Mouse (Mus musculus) lung, embryonic 16.5 days (tissue): ENCODE data around the gene Leo1. TPM values are rescaled to one million over a fixed set of nuclear protein-coding genes. Genes with fewer than 3 reads are reported as not detected.

Source experiments
- ATAC-seq: fragments of 200-750 bp; cut with Nextera tagmentation; 2 replicates; pipeline ENCODE4 v1.8.0; 2017; ENCODE audit warnings: low read depth, mild to moderate bottlenecking, moderate library complexity
- H3K27ac ChIP-seq: fragments of 300-500 bp; sonication (generic); 2 replicates; pipeline ENCODE4 v1.5.1; 2014; ENCODE audit warnings: mild to moderate bottlenecking, control low read depth, low read length
- H3K27me3 ChIP-seq: fragments of 300-500 bp; sonication (generic); 2 replicates; pipeline ENCODE4 v1.6.1; 2014; ENCODE audit warnings: low read depth, low read length, mixed read lengths; ENCODE audit not compliant: control insufficient read depth, insufficient read depth
- H3K36me3 ChIP-seq: fragments of 300-500 bp; sonication (generic); 2 replicates; pipeline ENCODE4 v1.6.1; 2014; ENCODE audit warnings: low read length; ENCODE audit not compliant: control insufficient read depth, insufficient read depth
- H3K4me1 ChIP-seq: fragments of 300-500 bp; sonication (generic); replicated peaks from 2 replicates; pipeline ENCODE4 v1.6.1; 2014; ENCODE audit warnings: low read length, mixed read lengths; ENCODE audit not compliant: control insufficient read depth, insufficient read depth
- H3K4me2 ChIP-seq: fragments of 300-500 bp; sonication (generic); 2 replicates; pipeline ENCODE4 v1.6.1; 2014; ENCODE audit warnings: low read depth, low read length, control low read depth
- H3K4me3 ChIP-seq: fragments of 300-500 bp; sonication (generic); 2 replicates; pipeline ENCODE4 v1.5.1; 2014; ENCODE audit warnings: mild to moderate bottlenecking, low read length, control low read depth
- H3K9ac ChIP-seq: fragments of 300-500 bp; sonication (generic); 2 replicates; pipeline ENCODE4 v1.6.1; 2014; ENCODE audit warnings: low read length, control low read depth
- H3K9me3 ChIP-seq: fragments of 300-500 bp; sonication (generic); 2 replicates; pipeline ENCODE4 v1.6.1; 2016; ENCODE audit warnings: low read length; ENCODE audit not compliant: control insufficient read depth
- WGBS: fragments of 180-500 bp; shearing (Covaris S2); extraction: QIAGEN DNeasy Blood & Tissue Kit; methylation state at CpG from one replicate; pipeline ENCODE4 v1.1.7; 2014; 5-methylcytosine and 5-hydroxymethylcytosine counted together
- polyA plus RNA-seq: library from polyadenylated mRNA; unstranded; fragments of >200 nt; fragmentation: Nextera tagmentation; extraction: Ambion mirVana; gene quantifications from 2 replicates; pipeline ENCODE4 v1.2.1, GENCODE M21; 2015

Gene Leo1
- polyA plus RNA-seq, 1 experiment from 2014 or later: 36.3 TPM

- no peaks in the 10 kb centered on the region for H3K27me3 ChIP-seq
- H3K4me1 ChIP-seq: peaks cover 22% of the 10 kb centered on the region
- no peaks in the 10 kb centered on the region for H3K36me3 ChIP-seq
- peak overlapping the region; percentile 73 for H3K4me3 ChIP-seq
- no peak for ATAC-seq
- WGBS: 4% methylated on average over 11 of the region's 11 CpGs
- H3K27ac ChIP-seq: peak overlapping the region; percentile 22; the same call in 1 of the 2 replicates
- H3K4me2 ChIP-seq: peak overlapping the region; percentile 85
- H3K9ac ChIP-seq: peak overlapping the region; percentile 97
- no peaks in the 10 kb centered on the region for H3K9me3 ChIP-seq
These were observed 33.0 kb upstream of the Leo1 start for GRCm38 (mm10) chr9:75408204-75408826.

GRCm38 (mm10) chr9:75409031-75409851 lies 32.1 kb upstream of the Leo1 start:
- WGBS: under 1% methylated on average over 74 of the region's 90 CpGs
- Histone ChIP-seq H3K27me3 (no peaks in the 10 kb centered on the region), H3K4me1 (peaks cover 26% of the 10 kb centered on the region), H3K9ac (peak overlapping the region; percentile 97), H3K4me3 (peak overlapping the region; percentile 73), H3K36me3 (no peaks in the 10 kb centered on the region), H3K27ac (peak overlapping the region; percentile 98), H3K4me2 (peak overlapping the region; percentile 85), H3K9me3 (no peaks in the 10 kb centered on the region)
- ATAC-seq: peak; percentile 87

- Histone ChIP-seq H3K27ac (peak within 1 kb of the TSS; percentile 98), H3K36me3 (no peaks in the 10 kb centered on the region), H3K4me3 (peak within 1 kb of the TSS; percentile 73), H3K4me2 (peak within 1 kb of the TSS; percentile 85), H3K27me3 (no peaks in the 10 kb centered on the region), H3K9me3 (no peaks in the 10 kb centered on the region), H3K4me1 (peaks cover 24% of the 10 kb centered on the region), H3K9ac (peak within 1 kb of the TSS; percentile 97)
- under 1% methylated on average over 58 of the region's 58 CpGs for WGBS
- peak; percentile 94 for ATAC-seq
These were observed 31.4 kb upstream of the Leo1 start, which contains the start of gene Mapk6 for GRCm38 (mm10) chr9:75409852-75410378. Gene Mapk6 (minus strand): TSS chr9:75410005.

- no peaks in the 10 kb centered on the region for H3K27me3 ChIP-seq
- H3K9ac ChIP-seq: peak overlapping the region; percentile 97
- no peak overlapping the region; the same call in 1 of the 2 replicates for H3K4me3 ChIP-seq
- no peak for ATAC-seq
- 82% methylated on average over 6 of the region's 6 CpGs for WGBS
- peaks cover 23% of the 10 kb centered on the region for H3K4me1 ChIP-seq
- no peak overlapping the region for H3K4me2 ChIP-seq
- no peaks in the 10 kb centered on the region for H3K36me3 ChIP-seq
- H3K27ac ChIP-seq: 0 out of 2 replicates have a peak overlapping the region, but pooled peaks have one; percentile 98
- H3K9me3 ChIP-seq: no peaks in the 10 kb centered on the region
These were observed 30.3 kb upstream of the Leo1 start for GRCm38 (mm10) chr9:75410868-75411487.

GRCm38 (mm10) chr9:75411584-75411983 lies 29.7 kb upstream of the Leo1 start:
- Histone ChIP-seq H3K9ac (no peak overlapping the region), H3K27ac (no peak overlapping the region), H3K9me3 (no peaks in the 10 kb centered on the region), H3K4me3 (no peak overlapping the region), H3K4me2 (no peak overlapping the region), H3K27me3 (no peaks in the 10 kb centered on the region), H3K36me3 (no peaks in the 10 kb centered on the region), H3K4me1 (peaks cover 21% of the 10 kb centered on the region)
- ATAC-seq: no peak
- WGBS: 66% methylated on average over 9 of the region's 9 CpGs

GRCm38 (mm10) chr9:75413206-75413605 lies 28.1 kb upstream of the Leo1 start:
- ATAC-seq: no peak

GRCm38 (mm10) chr9:75414204-75414603 lies 27.1 kb upstream of the Leo1 start:
- Histone ChIP-seq H3K4me3 (no peak overlapping the region), H3K9ac (no peak overlapping the region), H3K4me2 (no peak overlapping the region), H3K27ac (no peak overlapping the region), H3K4me1 (peaks cover 14% of the 10 kb centered on the region), H3K27me3 (no peaks in the 10 kb centered on the region), H3K36me3 (no peaks in the 10 kb centered on the region), H3K9me3 (no peaks in the 10 kb centered on the region)
- no peak for ATAC-seq
- WGBS: 12% methylated on average over 5 of the region's 5 CpGs

More at GRCm38 (mm10) chr9:75413206-75413605, 28.1 kb upstream of the Leo1 start:
- H3K4me3 ChIP-seq: no peak overlapping the region
- H3K9ac ChIP-seq: no peak overlapping the region
- 63% methylated on average over 5 of the region's 5 CpGs for WGBS
- H3K27me3 ChIP-seq: no peaks in the 10 kb centered on the region
- H3K4me1 ChIP-seq: peaks cover 17% of the 10 kb centered on the region
- H3K4me2 ChIP-seq: no peak overlapping the region
- no peaks in the 10 kb centered on the region for H3K36me3 ChIP-seq
- peak overlapping the region; percentile 15; the same call in 1 of the 2 replicates for H3K27ac ChIP-seq
- no peaks in the 10 kb centered on the region for H3K9me3 ChIP-seq

GRCm38 (mm10) chr9:75422251-75422691 lies 19.1 kb upstream of the Leo1 start:
- 86% methylated on average over 3 of the region's 3 CpGs for WGBS
- no peak overlapping the region for H3K27ac ChIP-seq
- no peak for ATAC-seq

GRCm38 (mm10) chr9:75423683-75424082 lies 17.6 kb upstream of the Leo1 start:
- Histone ChIP-seq H3K4me1 (no peaks in the 10 kb centered on the region), H3K36me3 (no peaks in the 10 kb centered on the region), H3K4me3 (no peak overlapping the region), H3K9me3 (no peaks in the 10 kb centered on the region), H3K27me3 (no peaks in the 10 kb centered on the region), H3K9ac (no peak overlapping the region), H3K27ac (no peak overlapping the region), H3K4me2 (no peak overlapping the region)
- no peak for ATAC-seq
- 58% methylated on average over 5 of the region's 5 CpGs for WGBS

More at GRCm38 (mm10) chr9:75422251-75422691, 19.1 kb upstream of the Leo1 start:
- Histone ChIP-seq H3K4me3 (no peak overlapping the region), H3K36me3 (no peaks in the 10 kb centered on the region), H3K4me2 (no peak overlapping the region), H3K4me1 (no peaks in the 10 kb centered on the region), H3K9ac (no peak overlapping the region), H3K9me3 (no peaks in the 10 kb centered on the region), H3K27me3 (no peaks in the 10 kb centered on the region)
